Mouse (Mus musculus) frontal cortex, adult 2 months (tissue): Measurements from ENCODE around the gene Gm4305. TPM values are rescaled to one million over a fixed set of nuclear protein-coding genes. Genes with fewer than 3 reads are reported as not detected.
A peak's percentile ranks its signal among the peaks of the same experiment; 100 is the strongest.
"Not testable (repeated sequence)": the region's sequence is repeated elsewhere in the genome, so short reads cannot be mapped to it uniquely, and the experiment has no call there.

Experiments
- DNase-seq, 2 experiments: peaks; one replicate each; pipeline ENCODE4 v3.0.0; 2022; ENCODE audit warnings: low spot score in 1 of 2; ENCODE audit errors: extremely low spot score in 1 of 2
- polyA plus RNA-seq: library from polyadenylated mRNA; depleted of rRNA; stranded (reverse); fragments of >200 nt; gene quantifications from 2 replicates; pipeline ENCODE4 v1.2.3, GENCODE M21; 2012; rRNA removed

Gm4305 gene
- polyA plus RNA-seq: not detected in 2 replicates

GRCm38 (mm10) chr10:100350793-100351192, at the start of gene Gm4305:
Gm4305 (plus strand) TSS chr10:100351093.
- not testable (repeated sequence) for DNase-seq

DNA sequence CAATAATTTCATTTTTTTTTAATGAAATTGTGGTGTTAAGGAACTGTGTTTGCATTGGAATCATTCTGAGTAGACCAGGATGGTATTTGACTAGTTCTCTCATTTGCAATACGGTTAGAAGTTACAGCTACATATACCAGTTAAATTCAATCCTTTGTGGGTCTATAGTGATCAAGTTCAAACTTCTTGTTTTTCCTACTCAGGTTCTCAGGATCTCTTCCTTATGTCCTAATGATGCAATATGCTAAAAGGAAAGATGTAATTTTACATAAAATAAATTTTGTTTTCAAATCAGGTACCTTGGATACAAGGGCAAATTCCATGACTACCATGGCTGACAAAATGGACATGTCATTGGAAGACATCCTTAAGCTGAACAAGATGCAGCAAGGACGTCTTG, 15.5 kb upstream of the Gm4305 start, which contains the start of gene Gm4301:
Gm4301 (plus strand) TSS at position 301 of the 400 bp plus-strand sequence.
- DNase-seq: not testable (repeated sequence)

DNA sequence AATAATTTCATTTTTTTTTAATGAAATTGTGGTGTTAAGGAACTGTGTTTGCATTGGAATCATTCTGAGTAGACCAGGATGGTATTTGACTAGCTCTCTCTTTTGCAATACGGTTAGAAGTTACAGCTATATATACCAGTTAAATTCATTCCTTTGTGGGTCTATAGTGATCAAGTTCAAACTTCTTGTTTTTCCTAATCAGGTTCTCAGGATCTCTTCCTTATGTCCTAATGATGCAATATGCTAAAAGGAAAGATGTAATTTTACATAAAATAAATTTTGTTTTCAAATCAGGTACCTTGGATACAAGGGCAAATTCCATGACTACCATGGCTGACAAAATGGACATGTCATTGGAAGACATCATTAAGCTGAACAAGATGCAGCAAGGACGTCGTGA, 10.4 kb upstream of the Gm4305 start, which contains the start of gene Gm4302:
Gm4302 (plus strand) TSS at position 301 of the 400 bp plus-strand sequence.
- DNase-seq: not testable (repeated sequence)

- DNase-seq: not testable (repeated sequence)
Measured at GRCm38 (mm10) chr10:100345672-100346071, 5.2 kb upstream of the Gm4305 start, which contains the start of gene Gm4303. Gm4303 (plus strand) TSS chr10:100345972.

DNA sequence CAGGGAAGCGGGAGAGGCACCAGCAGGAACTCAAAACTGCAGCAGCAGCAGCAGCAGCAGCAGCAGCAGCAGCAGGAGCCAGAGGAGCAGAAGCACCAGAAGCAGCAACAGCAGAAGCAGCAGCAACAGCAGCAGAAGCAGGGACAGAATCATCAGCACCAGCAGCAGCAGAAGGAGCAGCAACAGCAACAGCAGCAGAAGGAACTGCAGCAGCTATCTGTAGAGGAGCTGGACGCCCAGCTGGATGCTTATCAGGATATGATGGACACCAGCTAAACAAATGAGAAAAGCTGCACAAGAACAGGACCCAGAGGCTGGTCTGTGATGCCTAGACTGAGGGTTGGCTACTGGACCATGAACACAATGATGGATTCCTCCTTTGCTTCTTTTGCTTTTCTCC, 5.9 kb downstream of the Gm4305 start:
- DNase-seq: peak in 1 of 2 experiments; percentile 0

GRCm38 (mm10) chr10:100361038-100361437, 10.1 kb downstream of the Gm4305 start, which contains the start of gene Gm4307:
Gm4307 (plus strand) TSS chr10:100361338.
- not testable (repeated sequence) for DNase-seq

GRCm38 (mm10) chr10:100382460-100382859, 31.6 kb downstream of the Gm4305 start, which contains the start of gene Gm4312:
Gm4312 (minus strand) TSS chr10:100382560.
- not testable (repeated sequence) for DNase-seq

Other genes with a start within 250 kb of the Gm4305 start
- gene Gm4301, start 15.4 kb upstream of the Gm4305 start, polyA plus RNA-seq: not detected in 2 replicates
- gene Gm4302, start 10.3 kb upstream of the Gm4305 start, polyA plus RNA-seq: not detected in 2 replicates
- gene Gm4303, start 5.1 kb upstream of the Gm4305 start, polyA plus RNA-seq: not detected in 2 replicates
- gene Gm4307, start 10.2 kb downstream of the Gm4305 start, polyA plus RNA-seq: not detected in 2 replicates
- not detected in 2 replicates for gene Gm4312, start 31.5 kb downstream of the Gm4305 start, polyA plus RNA-seq
- 6.4 and 7.1 TPM in 2 replicates for gene Tmtc3, start 136.3 kb downstream of the Gm4305 start, polyA plus RNA-seq
- gene Cep290, start 136.5 kb downstream of the Gm4305 start, polyA plus RNA-seq: 7.5 and 9.6 TPM in 2 replicates
- gene 4930430F08Rik, start 239.3 kb downstream of the Gm4305 start, polyA plus RNA-seq: 22.6 and 22.8 TPM in 2 replicates
- gene 1700017N19Rik, start 239.4 kb downstream of the Gm4305 start, polyA plus RNA-seq: not detected in 2 replicates